Mouse (Mus musculus): Measurements from ENCODE around the gene Rbm47.

Rbm47 gene

DNA sequence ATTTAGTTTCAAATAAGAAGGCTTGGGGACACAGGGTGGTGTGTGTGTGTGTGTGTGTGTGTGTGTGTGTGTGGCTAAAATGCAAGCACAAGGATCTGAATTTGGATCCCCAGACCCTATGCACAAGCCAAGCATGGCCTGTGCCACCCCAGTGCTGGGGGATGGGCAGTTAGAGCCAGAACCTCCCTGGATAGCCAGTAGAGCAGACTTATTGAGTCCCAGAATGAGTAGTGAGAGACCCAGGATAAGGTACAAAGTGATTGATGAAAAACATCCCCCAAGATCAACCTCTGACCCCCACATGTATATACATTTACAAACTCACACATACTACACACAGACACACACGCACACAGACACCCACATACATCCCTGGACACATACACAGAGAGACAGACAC is 86.6 kb downstream of the Rbm47 start:
- no peak for DNase-seq (ENCODE audit: low spot score in 2 of 2)

DNA sequence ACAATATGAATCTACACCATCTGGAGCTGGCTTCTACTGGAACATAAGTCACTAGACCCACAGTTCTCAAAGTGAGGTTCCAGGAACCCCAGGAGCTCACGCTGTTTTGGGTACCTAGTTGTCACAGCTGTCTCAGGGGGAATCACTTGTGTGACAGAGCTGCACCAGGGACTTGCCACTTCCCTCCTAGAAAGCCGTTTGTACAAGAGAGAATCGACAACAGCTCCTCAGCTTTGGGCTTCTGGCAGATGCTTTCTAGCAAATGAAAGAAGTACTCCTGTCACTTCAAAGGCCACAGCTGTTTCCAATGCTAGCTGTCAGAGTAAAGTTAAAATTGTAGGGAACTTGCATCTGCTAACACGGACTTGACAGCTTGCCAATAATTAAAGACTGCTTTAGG is 87.4 kb downstream of the Rbm47 start:
- DNase-seq (ENCODE audit: low spot score in 2 of 2), result no peak

DNA sequence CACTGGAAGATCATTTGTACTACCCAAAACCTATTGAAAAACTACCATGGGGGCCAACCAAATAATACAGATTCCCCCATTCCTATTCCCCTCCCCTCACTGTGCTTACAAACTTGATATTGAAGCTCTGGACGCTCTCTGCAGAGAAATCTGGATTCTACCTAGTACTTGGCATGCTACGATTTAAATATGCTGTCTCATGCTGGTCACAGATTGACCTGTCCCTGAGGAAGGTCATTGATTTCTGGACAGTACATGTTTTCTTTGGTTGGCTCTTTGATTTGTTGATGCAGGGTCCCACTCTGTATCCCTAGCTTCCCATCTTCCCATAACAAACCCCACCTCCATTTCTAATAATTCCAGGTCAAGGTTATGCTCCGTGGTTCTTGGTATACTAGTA is 88.4 kb downstream of the Rbm47 start:
- DNase-seq (ENCODE audit: low spot score in 2 of 2), result no peak

DNA sequence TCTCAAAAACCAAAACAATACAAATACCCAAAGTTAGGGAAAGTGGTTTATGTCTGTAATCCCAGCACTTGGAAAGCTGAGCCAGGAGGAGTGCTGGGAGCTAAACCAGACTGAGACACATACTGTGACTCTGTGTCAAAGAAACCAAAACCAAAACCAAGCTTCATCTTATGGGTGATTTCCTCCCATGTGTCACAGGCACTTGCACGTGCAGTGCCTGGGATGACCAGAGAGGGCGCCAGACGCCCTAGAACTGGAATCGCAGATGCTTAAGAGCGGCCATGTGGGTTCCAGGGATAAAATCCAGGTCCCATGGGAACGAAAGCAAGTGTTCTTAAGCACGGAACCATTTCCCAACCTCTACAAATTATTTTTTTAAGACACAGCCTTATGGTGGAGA is 89.6 kb downstream of the Rbm47 start:
- DNase-seq (ENCODE audit: low spot score in 2 of 2), result peak in 1 of 2 experiments; percentile 27

DNA sequence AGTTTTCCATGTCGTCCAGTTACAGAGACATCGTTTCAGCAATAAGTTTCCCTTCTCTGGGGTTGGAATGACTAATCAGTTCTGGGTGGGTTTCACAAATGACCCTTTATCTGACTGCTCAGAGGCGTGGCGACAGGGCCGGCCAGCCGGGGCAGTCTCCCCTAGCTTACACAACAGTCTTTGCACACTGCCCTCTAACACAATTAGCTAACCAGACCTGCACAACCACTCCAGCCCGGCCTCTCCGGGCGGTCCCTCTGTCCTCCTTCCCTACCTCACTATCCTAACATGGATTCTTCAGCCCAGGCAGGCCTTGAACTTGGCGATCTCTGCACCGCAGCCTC is 90.7 kb downstream of the Rbm47 start:
- no peak for DNase-seq (ENCODE audit: low spot score in 2 of 2)

DNA sequence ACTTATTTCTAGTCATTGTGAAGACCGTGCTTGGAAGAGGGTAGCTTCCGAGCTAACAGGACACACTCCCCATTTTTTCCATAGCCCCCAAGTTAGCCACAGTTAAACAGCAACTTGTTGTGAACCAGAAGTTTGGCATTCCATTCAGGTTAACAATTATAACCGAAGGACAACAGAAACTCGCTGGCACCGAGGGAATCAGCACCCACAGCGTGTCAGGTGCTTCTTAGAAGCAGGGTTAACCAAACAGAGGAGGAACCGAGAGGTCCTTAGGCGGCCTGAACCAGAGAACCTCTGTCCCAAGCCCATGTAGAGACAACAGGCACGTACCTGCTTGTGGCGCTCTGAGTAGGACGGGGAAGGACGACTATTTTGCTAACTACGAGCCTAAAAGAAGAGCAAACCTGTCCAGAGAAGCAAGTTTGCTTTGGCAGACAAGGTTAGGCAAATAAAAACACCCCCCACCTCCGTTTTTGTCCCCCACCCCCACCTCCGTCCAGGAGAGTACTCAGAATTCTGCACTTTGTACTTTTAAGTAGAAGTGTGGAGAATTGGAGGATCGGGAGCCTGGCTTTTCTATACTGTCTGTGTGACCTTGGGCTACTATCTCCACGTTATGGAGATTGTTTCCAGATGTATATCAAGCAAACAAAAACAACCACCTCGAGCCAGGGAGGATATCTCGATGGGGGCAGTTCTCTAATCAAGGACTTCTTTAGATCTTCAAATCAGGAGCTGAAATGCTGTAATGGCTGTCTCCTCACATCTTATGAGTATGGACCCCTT is 91.3 kb downstream of the Rbm47 start:
- no peak for DNase-seq (ENCODE audit: low spot score in 2 of 2)

DNA sequence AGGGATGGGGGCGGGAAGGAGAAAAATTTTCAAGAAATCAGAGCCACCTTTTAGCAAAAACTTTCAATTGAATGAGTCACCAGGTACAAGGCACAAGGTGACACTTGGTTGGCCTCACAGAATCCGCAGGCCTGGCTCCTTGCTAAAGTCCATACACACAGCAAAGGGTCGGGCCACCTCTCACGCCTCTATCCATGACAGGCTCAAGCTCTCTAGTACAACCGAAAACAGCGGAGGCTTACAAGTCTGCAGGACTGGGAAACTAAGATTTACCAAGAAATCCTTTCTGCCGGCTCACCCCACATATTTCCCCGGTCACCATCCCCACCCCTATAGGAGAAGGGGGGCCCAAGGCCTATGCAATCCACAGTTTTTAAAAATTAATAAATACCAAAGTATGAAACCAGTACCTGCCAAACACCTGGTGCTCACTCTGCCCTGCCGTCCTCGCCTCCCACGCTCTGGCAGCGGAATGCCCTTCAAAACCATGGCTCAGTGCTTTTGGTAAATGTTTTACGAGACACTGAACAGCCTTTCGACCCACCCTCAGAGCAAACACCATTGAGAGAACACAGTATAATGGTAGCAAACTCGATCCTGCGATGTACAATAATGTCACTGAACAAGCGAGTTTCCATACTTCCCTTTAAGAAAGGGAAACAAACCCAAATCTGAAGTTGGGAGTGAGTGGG is 92.2 kb downstream of the Rbm47 start:
- DNase-seq (ENCODE audit: low spot score in 2 of 2), result no peak

DNA sequence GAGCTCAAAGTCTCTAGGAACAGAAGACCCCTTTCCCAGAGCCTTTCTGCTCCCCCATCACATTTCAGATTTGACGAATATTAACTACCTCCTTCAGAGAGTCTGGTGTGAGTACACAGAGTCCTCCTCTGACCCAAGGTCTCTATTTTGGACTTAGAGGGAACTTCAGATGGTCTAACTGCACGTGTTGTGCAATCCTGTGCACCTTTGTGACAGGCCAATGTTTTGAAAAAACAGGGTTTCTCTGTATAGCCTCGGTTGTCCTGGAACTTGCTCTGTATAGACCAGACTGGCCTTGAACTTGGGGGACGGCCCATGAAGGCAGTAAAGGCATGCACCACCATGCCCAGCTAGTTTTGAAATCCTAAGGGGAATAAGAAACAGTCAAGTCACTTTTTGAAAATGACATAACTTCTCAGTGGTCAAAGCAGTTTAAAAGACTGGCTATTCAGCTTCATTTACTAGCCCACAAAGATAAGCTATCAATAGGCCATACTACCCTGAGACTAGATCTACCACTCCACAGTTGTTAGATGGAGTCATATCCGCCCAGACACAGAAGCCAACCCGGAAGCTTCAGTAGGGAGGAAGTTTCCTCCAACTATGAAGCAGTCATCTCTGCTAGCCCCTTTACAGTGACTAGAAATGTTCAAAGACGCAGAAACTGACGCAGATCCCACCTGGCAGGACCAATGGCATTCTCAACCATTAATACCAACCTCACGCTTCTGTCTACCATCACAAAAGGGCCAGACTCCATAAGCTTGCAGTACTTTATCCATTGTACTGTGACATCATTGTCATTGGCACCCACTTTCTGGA is 93.3 kb downstream of the Rbm47 start:
- no peak for DNase-seq (ENCODE audit: low spot score in 2 of 2)

DNA sequence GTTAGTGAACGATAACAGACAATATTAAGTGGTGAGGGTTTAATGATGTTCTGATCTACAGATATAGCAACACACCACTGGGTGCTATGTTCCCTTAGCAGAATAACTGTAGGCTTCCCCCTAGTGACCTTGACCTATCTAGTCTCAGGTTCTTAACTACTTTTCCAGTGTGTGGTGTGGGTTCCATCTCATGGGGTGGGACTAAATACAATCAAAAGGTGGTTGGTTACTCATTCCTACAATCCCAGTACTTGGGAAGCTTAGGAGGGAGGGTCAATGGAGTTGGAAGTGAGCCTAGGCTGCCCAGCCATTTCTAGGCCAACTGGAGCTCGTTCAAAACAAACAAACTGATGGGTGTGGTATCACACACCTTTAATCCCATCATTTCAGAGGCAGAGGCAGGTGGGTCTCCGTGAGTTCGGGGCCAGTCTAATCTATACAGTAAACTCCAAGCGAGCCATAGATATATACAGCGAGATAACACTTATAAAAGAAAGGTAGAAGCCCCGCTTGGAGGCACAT is 94.4 kb downstream of the Rbm47 start:
- no peak for DNase-seq (ENCODE audit: low spot score in 2 of 2)

DNA sequence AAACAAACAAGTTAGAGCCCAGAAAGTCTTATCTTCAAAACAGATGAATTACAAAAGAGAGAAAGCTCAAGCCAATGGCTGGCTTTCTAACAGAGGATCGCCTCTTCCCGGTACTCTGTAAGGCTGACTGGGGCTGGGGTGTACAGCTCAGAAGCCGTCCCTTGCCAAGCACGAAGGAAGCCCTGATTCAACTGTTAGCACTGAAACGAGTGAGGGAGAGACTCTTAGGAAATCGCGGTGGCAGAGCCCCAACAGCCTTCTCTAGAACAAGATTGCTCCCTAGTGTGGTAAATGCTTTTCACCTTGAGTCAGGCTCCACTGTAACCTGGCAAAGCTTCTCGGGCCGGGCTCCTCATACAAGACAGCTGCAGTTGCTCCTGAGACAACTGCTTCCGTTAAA is 95.5 kb downstream of the Rbm47 start:
- peak in 1 of 2 experiments; percentile 10 for DNase-seq (ENCODE audit: low spot score in 2 of 2)

DNA sequence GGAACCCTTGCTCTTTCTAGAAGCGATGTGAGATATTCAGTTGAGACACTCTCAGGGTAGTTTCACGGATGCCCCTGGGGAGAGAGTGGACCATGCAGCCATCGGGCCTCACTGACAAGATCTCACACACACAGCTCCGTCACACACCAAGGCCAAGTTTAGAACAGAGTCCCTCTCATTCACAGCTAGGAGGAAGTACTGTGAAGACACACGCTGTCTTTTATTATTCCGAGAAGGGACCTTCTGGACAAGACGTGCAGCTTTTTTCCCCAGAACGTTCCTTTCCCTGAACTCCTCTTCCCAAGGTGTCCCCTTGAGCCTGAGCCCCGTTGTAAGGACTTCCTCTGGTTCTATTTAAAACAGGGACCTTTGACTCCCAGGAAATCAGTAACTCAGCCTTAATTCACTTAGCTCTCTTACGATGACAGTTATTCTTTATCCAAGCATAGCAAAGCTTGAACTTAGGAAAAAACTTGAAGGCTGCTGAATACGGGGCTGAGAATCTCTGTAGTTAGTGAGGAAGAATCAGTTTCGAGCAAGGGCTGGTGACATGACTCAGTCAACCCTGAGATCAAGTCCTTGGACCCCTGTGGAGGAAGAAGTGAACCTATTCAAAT is 96.1 kb downstream of the Rbm47 start:
- no peak for DNase-seq (ENCODE audit: low spot score in 2 of 2)

DNA sequence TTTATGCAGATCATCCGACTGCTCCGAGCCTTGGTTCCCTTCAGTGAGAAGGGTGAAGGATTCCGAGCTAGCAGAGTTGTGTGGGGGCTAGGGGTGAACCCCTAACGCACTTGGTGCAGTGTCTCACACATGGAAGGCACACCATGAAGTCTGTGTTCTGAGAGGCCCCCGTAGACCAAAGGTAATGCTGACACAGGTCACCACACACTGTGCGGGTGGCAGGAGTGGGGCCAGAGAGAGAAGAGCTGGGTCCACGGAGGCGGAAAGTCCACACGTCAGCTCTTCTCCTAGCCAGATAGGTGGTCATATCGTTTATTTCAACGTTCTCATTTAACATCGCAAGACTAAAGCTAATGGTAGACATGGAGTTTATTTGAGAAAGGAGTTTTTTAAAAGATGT is 97.0 kb downstream of the Rbm47 start:
- DNase-seq (ENCODE audit: low spot score in 2 of 2), result no peak

DNA sequence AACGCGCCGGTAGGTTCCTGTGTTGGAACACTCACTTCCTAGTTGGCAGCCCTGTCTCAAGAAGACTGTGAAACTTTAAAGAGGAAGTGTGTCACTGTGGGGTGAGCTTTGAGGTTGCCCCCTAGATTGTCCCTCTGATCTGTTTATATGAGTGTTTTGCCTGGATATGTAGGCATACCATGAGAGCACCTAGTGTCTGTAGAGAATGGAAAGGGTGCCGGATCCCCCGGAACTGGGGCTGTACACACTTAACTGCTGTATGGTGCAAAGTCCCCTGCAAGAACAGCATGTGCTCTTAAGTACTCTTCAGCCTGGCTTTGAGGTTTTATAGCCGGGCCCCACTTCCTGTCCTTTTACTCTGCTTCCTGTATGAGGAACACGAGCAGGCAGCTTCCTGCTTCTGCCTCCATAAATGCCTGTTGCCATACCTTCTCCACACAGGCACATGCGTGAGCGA is 97.9 kb downstream of the Rbm47 start:
- DNase-seq (ENCODE audit: low spot score in 2 of 2), result no peak

DNA sequence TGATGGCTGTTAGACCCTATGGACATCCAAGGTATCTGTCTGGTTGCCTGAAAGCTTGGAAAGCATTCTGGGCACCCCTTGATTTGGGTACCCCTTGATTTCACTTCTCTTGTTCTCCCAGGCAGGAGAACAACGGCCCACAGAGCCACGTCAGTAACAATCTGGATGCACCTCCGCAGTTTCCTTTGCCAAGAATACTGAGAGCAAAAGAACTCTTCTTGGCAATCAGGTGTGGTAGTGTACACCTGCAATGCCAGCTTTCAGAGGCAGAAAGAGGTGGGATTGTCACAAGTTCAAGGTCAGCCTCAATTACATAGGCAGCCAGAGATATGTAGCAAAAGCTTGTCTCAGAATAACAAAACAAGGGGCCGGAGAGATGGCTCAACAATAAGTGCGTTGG is 98.7 kb downstream of the Rbm47 start:
- no peak for DNase-seq (ENCODE audit: low spot score in 2 of 2)

DNA sequence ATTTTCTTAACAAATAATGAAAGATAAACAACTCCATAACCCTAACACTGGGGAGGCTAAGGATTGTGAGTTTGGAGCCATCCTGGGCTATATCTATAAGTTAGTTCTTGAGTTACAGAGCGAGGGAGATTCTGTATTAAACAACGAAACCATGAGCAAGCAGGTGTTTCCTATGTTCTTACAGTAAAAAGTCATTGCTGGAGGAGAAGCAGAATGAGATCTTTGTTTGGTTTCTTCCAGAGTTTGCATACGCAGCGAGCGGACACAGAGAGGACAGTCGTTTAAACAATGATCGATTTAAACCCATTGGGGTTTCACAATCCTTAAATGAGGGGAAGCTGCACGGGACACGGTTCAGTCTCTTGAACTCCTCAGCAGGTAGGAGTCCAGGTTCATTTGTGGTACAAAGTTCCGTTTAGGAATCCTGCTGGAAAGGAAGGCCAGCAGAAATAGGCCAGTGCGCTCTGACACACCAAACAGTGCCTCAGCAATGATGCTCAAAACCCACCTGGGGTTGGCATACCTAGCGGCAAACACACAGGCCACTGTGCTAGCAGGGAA is 99.2 kb downstream of the Rbm47 start:
- no peak for DNase-seq (ENCODE audit: low spot score in 2 of 2)

DNA sequence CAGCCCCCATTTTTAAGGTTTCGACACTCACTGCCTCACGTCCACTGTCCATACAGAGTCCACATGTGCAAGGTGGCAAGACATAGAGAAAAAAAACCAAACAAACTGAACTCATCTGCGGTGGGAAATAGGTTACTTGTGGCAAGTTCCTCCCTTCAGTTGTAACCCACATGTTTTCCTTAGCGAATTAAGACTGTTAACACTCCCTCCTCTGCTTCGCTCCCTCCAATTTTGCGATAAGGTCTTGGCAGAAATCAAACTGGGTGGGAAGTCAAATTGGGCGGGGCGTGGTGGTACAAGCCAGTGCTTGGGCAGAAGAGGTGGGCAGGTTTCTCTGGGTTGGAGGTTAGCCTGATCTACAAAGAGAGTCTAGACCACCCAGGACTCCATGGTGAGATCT is 101.2 kb downstream of the Rbm47 start:
- DNase-seq (ENCODE audit: low spot score in 2 of 2), result no peak

DNA sequence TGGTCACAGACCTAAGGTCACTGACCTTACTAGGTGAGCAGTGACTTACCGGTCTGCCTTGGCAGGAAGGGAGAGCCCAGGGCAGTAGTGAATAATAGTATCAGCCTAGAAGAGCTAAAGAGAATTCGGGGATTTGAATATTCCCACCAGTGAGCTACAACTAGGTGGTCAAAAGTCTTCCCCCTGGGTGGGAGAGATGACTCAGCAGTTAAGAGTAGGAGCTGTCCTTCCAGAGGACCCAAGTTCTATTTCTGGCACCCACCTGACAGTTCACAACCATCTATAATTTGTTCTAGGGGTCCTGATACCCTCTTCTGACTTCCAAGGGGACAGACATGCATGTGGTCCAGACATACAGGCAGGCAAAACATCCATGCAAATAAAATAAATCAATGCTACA is 102.6 kb downstream of the Rbm47 start:
- no peak for DNase-seq (ENCODE audit: low spot score in 2 of 2)

DNA sequence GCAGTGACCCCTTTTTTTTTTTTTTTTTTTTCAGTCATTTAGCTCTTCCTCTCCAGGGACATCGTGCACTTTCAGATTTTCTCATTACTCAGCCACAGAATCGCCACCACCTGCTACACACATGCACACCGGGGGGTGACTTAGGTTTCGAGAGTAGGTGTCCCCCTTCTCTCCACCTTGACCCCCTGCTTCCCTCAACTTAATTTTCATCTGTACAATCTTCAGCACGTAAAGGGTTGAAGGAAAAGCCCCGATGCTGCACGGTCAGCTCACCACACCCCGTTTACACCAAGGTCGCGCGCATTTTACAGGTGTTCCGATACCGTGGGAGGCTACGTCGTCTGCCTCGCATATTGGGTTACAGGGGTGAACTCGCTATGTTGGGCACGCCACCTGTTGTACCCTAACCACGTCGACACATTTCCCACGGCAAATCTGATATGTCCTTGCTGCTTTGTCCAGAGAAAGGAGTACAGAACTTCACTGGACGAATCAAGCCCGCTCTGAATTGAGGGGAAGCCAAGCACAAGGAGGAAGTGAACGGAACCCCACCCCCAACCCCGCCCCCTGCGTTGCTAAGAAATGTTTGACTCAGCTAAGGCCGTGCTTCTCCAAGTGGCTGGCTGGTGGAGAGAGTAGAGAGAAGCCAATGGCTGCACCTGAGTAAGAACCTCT is 103.3 kb downstream of the Rbm47 start:
- DNase-seq (ENCODE audit: low spot score in 2 of 2), result no peak

DNA sequence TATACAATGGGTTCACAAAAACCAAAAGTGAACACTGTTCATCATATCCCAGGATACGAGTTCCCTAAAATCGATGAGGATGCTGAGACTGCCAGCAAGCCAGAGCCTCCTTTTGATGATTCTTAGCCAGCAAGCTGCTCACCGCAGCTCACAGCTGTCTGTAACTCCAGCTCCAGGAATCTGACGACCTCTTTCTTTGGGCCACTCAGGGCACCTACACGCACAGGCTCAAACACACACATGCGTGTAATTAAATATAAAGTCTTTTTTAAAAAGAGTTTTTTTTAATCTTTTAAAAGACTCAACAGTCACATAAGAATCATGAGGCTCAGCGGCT is 103.8 kb downstream of the Rbm47 start:
- no peak for DNase-seq (ENCODE audit: low spot score in 2 of 2)

DNA sequence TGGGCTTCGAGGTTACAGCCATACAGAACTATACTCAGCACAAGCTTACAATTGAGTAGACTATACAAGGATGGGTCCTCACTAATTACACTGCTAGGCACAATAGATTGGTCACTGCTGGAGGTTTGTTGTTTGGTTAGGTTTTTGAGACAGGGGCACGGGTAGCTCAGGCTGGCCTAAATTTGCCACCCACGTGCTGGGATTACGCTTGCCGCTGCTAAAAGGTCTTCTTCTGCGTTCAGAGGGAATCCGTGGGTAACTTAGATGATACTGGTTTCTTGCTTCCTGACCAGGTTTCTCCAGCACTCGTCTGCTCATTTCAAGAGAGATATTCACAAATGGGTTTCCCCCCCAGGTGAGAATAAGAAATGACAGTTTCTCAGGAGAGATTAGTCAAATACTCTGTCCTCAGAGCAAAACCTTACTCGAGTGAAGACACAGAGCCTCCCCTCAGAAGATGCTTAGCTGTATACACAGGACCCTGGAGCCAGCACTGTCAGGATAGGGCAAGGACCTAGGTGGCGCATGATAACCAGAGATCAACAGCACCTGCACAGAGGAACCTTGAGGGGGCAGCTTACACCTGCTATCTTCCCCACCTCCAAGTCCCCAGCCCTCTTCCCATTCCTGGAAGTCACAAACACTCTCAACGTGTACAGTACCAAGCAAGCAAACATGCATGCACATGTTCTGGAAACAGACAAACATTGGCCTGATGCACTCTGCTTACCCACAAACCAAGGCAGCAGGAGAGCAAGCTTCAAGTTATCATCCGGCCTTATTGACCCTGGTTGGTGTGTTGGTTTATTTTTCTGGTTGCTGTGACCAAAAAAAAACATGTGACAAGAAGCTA is 104.6 kb downstream of the Rbm47 start:
- DNase-seq (ENCODE audit: low spot score in 2 of 2), result no peak

All from frontal cortex, postnatal 36 days (tissue).